Mouse (Mus musculus) lung, postnatal 0 days (tissue): ENCODE results near the gene Ikbip. TPM values are rescaled to one million over a fixed set of nuclear protein-coding genes. Genes with fewer than 3 reads are reported as not detected.

ENCODE experiments used
- ATAC-seq: fragments of 200-750 bp; cut with Nextera tagmentation; 2 replicates; pipeline ENCODE4 v1.8.0; 2017; ENCODE audit warnings: moderate library complexity
- DNase-seq: peaks from one replicate; pipeline ENCODE4 v3.0.0-alpha.2; 2016; ENCODE audit warnings: low spot score
- H3K27ac ChIP-seq: fragments of 300-500 bp; sonication (generic); 2 replicates; pipeline ENCODE4 v1.5.1; 2014; ENCODE audit warnings: antibody characterized with exemption, mild to moderate bottlenecking, low read length, mixed read lengths
- H3K27me3 ChIP-seq: fragments of 300-500 bp; sonication (generic); replicated peaks from 2 replicates; pipeline ENCODE4 v1.6.1; 2014; ENCODE audit warnings: low read length, mixed read lengths; ENCODE audit not compliant: insufficient read depth
- H3K36me3 ChIP-seq: fragments of 300-500 bp; sonication (generic); 2 replicates; pipeline ENCODE4 v1.6.1; 2014; ENCODE audit warnings: low read length, mixed read lengths; ENCODE audit not compliant: insufficient read depth
- H3K4me1 ChIP-seq: fragments of 300-500 bp; sonication (generic); 2 replicates; pipeline ENCODE4 v1.6.1; 2014; ENCODE audit warnings: antibody characterized with exemption, low read depth, low read length, mixed read lengths; ENCODE audit not compliant: insufficient read depth
- H3K4me2 ChIP-seq: fragments of 300-500 bp; sonication (generic); replicated peaks from 2 replicates; pipeline ENCODE4 v1.6.1; 2014; ENCODE audit warnings: low read depth, mild to moderate bottlenecking, low read length, moderate library complexity, mixed read lengths
- H3K4me3 ChIP-seq: fragments of 300-500 bp; sonication (generic); 2 replicates; pipeline ENCODE4 v1.5.1; 2014; ENCODE audit warnings: low read depth, low read length
- H3K9ac ChIP-seq: fragments of 300-500 bp; sonication (generic); replicated peaks from 2 replicates; pipeline ENCODE4 v1.6.1; 2014; ENCODE audit warnings: low read depth, mild to moderate bottlenecking
- H3K9me3 ChIP-seq: fragments of 300-500 bp; sonication (generic); 2 replicates; pipeline ENCODE4 v1.6.1; 2016; ENCODE audit warnings: low read length, mixed read lengths
- CTCF ChIP-seq: IDR thresholded peaks from 2 replicates; pipeline ENCODE4 v1.5.1; 2016; ENCODE audit warnings: antibody characterized with exemption, mild to moderate bottlenecking
- EP300 ChIP-seq: IDR thresholded peaks from 2 replicates; pipeline ENCODE4 v1.6.1; 2016; ENCODE audit warnings: antibody characterized with exemption, mild to moderate bottlenecking, control low read depth
- WGBS: fragments of 180-500 bp; shearing (Covaris S2); extraction: QIAGEN DNeasy Blood & Tissue Kit; methylation state at CpG from one replicate; pipeline ENCODE4 v1.1.7; 2014; 5-methylcytosine and 5-hydroxymethylcytosine counted together
- polyA plus RNA-seq: library from polyadenylated mRNA; unstranded; fragments of >200 nt; fragmentation: Nextera tagmentation; extraction: Ambion mirVana; gene quantifications from 2 replicates; pipeline ENCODE4 v1.2.1, GENCODE M21; 2015

The Ikbip gene
- polyA plus RNA-seq, 1 experiment from 2014 or later = 31.6 TPM

DNA sequence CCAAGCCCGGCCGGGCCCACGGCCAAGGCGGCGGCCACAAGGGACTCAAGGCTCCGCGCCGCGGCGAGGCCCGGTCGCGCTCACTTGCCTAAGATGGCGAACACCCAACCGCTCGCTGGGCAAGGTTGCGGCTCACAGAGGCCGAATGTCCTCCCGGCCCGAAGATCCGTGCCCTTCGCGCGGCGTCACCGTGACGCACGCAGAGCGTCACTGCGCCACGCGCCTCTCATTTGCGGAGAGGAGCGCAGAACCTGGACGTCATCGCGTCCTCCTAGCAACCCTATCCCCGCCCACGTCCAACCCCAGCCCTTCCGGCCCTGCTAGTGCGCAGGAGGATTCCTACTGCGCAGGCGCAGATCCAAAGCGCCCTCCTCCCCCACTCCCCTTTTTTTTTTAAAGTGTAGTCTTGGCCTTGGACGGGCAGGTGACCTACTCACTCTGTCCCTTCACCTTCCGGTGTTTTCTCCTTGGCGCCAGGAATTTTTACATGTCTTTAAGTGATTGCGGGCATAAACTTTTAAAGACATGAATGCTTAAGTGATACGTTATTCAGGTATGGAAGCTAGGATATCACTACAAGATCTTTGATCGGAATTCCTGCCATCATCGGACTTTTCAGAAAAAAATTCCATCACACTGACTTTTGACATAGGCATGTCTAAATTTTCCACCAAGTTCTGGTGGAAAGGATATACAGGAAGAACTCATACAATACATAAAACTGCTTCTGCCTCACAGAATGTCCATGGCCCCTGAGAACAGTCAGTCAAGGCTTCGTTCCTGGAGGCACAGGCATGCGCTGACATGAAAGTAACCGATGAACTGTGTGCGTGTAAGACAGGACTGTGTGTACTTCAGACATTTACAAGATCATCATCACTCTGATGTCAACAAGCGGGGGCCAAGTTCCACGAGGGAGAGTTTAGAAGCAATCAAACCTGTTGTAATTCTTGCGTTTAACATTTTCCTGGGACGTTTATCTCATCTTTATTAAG lies 41.4 kb downstream of the Ikbip start, which contains the start of gene Slc25a3:
Gene Slc25a3, minus strand, starts transcription at position 232 of the 995 bp plus-strand sequence.
- Histone ChIP-seq H3K4me2 (peak within 1 kb of the TSS; percentile 72), H3K36me3 (no peaks in the 10 kb centered on the region; the same call in 1 of the 2 replicates), H3K27me3 (no peaks in the 10 kb centered on the region), H3K27ac (peak within 1 kb of the TSS; percentile 95), H3K4me3 (peak within 1 kb of the TSS; percentile 82), H3K9ac (peak within 1 kb of the TSS; percentile 91), H3K4me1 (no peaks in the 10 kb centered on the region; the same call in 1 of the 2 replicates), H3K9me3 (no peaks in the 10 kb centered on the region)
- WGBS = 10% methylated on average over 52 of the region's 59 CpGs
- ATAC-seq = peak; percentile 100
- peak; percentile 99 for DNase-seq
- TF ChIP-seq EP300 (0 out of 2 replicates have a peak, but pooled peaks have one; percentile 3), CTCF (0 out of 2 replicates have a peak, but pooled peaks have one; percentile 1)

DNA sequence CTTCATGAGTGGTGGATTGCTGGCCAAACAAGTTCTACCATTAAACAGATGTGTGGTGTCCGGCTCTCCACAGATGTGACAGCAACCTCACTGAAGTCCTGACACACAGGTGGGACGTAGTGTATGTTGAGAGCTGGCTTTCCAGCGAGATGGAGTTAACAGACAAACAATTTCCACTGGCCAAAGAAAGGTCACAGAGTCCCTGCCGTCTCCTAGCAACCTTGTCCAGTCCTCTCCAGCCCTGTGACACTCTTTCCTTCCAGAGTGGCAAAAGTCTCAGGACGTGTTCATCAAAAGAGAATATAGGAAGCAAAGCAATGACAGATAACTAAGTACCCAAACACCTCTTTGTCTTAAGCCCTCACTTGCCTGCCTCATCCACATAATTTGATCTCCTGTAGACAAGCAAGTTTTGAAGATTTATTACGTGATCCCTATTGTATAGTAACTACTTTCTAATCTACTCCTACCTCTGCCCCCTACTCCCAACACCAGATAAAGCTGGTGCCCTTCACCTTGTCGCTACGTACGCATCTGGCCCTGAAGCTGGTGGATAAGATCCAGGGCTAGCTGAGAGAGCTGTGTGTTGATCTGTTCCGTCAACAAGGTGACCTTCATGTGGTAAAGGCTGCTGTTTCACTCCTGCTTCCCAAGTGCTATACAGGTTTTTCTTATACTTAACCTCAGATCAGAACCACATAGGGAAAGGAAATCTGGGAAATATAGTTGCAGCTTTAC lies 44.0 kb downstream of the Ikbip start:
- Histone ChIP-seq H3K36me3 (no peaks in the 10 kb centered on the region), H3K9ac (no peak overlapping the region), H3K27ac (no peak overlapping the region), H3K27me3 (no peaks in the 10 kb centered on the region), H3K4me3 (no peak overlapping the region), H3K4me2 (no peak overlapping the region), H3K9me3 (no peaks in the 10 kb centered on the region), H3K4me1 (no peaks in the 10 kb centered on the region; the same call in 1 of the 2 replicates)
- 48% methylated on average over 10 of the region's 10 CpGs for WGBS
- ATAC-seq (no peak), DNase-seq (no peak)
- TF ChIP-seq CTCF (no peak), EP300 (no peak)

DNA sequence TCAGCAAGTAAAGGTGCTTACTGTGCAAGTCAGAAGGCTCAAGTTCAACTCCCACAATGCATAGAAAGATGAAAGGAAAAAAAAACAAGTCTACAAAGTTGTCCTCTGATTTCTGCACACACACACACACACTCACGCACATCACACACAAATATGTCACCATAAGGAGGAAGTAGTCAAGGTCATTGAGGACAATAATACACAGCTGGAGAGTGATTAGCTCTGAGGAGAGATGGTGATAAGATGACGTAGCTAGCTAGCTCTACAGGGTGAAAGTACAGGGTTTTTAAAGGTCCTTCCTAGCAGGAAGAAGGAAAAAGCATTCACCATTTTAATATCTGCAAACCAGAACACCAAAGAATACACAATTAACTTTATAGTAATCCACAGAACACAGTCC lies 44.7 kb downstream of the Ikbip start:
- 34% methylated on average over 2 of the region's 2 CpGs for WGBS
- Histone ChIP-seq H3K9me3 (no peaks in the 10 kb centered on the region), H3K4me2 (no peak overlapping the region), H3K4me1 (no peaks in the 10 kb centered on the region), H3K27me3 (no peaks in the 10 kb centered on the region), H3K9ac (no peak overlapping the region), H3K27ac (no peak overlapping the region), H3K4me3 (no peak overlapping the region), H3K36me3 (no peaks in the 10 kb centered on the region)
- TF ChIP-seq EP300 = no peak
- TF ChIP-seq CTCF = no peak
- ATAC-seq (no peak), DNase-seq (no peak)

DNA sequence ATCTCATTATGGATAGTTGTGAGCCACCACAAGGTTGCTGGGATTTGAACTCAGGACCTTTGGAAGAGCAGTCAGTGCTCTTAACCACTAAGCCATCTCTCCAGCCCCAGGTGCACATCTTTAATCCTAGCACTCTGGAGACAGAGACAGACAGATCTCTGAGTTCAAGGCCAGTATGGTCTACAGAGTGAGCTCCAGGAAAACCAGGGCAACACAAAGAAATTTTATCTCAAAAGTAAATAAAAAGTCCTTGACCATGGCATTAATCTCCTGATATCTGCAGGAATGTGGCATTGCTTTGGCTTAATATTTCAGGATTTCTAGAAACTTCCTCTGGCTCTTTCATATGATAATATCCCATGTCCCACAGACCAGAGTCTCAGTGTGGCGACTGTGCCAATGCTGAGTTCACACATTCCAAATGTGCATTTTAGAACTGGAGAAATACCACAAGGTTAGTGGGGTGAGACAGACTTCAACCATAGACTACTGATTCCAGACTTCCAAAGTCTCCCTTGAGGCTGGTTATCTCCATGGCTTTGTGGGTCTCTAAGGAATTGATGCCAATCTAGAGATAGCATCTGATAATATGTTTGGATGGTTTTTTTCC lies 45.9 kb downstream of the Ikbip start:
- H3K27ac ChIP-seq = no peak overlapping the region

DNA sequence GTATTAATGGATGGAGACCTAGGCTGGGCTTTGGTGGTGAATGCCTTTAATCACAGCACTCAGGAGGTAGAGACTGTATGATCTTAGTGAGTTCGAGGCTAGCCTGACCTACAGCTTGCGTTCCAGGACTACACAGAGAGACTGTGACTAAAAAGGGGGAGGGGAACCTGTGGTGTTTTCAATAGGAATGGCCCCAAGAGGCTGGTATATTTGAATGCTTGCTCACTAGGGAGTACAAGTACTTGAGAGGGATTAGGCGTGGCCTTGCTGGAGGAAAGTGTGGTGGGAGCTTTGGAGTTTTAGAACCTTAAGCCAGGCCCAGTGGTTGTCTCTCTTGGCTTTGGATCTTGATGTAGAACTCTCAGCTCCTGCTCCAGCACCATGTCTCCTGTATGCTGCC lies 48.1 kb downstream of the Ikbip start:
- ATAC-seq = no peak
- H3K27me3 ChIP-seq = no peaks in the 10 kb centered on the region
- no peak overlapping the region for H3K4me3 ChIP-seq
- H3K27ac ChIP-seq = no peak overlapping the region
- no peaks in the 10 kb centered on the region for H3K4me1 ChIP-seq
- no peaks in the 10 kb centered on the region for H3K36me3 ChIP-seq
- H3K4me2 ChIP-seq = no peak overlapping the region
- 81% methylated on average over 3 of the region's 3 CpGs for WGBS
- DNase-seq = no peak
- no peaks in the 10 kb centered on the region for H3K9me3 ChIP-seq
- H3K9ac ChIP-seq = no peak overlapping the region
- TF ChIP-seq CTCF = no peak
- TF ChIP-seq EP300 = no peak

More for the DNA sequence above, 45.9 kb downstream of the Ikbip start:
- Histone ChIP-seq H3K4me2 (no peak overlapping the region), H3K27me3 (no peaks in the 10 kb centered on the region), H3K4me1 (no peaks in the 10 kb centered on the region), H3K9me3 (no peaks in the 10 kb centered on the region), H3K9ac (no peak overlapping the region), H3K36me3 (no peaks in the 10 kb centered on the region), H3K4me3 (no peak overlapping the region)
- no peak for TF ChIP-seq EP300
- TF ChIP-seq CTCF = no peak
- ATAC-seq (no peak), DNase-seq (no peak)
- 52% methylated on average over 1 of the region's 1 CpGs for WGBS
